Mouse (Mus musculus): ENCODE measurements around the gene Krt8. TPM values are rescaled to one million over a fixed set of nuclear protein-coding genes. Genes with fewer than 3 reads are reported as not detected.

Krt8 gene
- polyA plus RNA-seq, 1 experiment from 2014 or later = 10.2 TPM

- 2% methylated on average over 27 of the region's 28 CpGs for WGBS
- H3K4me2 ChIP-seq = peak within 1 kb of the TSS; percentile 38
- H3K27me3 ChIP-seq (ENCODE audit: control insufficient read depth, insufficient read depth, low read length) = peaks cover 20% of the 10 kb centered on the region
- ATAC-seq (ENCODE audit: low FRiP score) (no peak), DNase-seq (ENCODE audit: low spot score, missing footprints) (peak; percentile 91)
- H3K27ac ChIP-seq (ENCODE audit: low read depth, low read length) = no peak within 1 kb of the TSS
- peak within 1 kb of the TSS; percentile 14 for H3K4me3 ChIP-seq (ENCODE audit: low read depth, low read length)
- peaks cover 10% of the 10 kb centered on the region; the same call in 1 of the 2 replicates for H3K4me1 ChIP-seq (ENCODE audit: control insufficient read depth, insufficient read depth, low read length)
- no peaks in the 10 kb centered on the region for H3K9me3 ChIP-seq (ENCODE audit: control insufficient read depth, low read length)
- H3K36me3 ChIP-seq (ENCODE audit: control insufficient read depth, insufficient read depth, low read length) = no peaks in the 10 kb centered on the region
- peak within 1 kb of the TSS; percentile 40 for H3K9ac ChIP-seq (ENCODE audit: low read length)
These were observed 23.8 kb upstream of the Krt8 start, which contains the start of gene Krt18 for GRCm38 (mm10) chr15:102028040-102028439. Gene Krt18, plus strand, starts transcription at chr15:102028180.

DNA sequence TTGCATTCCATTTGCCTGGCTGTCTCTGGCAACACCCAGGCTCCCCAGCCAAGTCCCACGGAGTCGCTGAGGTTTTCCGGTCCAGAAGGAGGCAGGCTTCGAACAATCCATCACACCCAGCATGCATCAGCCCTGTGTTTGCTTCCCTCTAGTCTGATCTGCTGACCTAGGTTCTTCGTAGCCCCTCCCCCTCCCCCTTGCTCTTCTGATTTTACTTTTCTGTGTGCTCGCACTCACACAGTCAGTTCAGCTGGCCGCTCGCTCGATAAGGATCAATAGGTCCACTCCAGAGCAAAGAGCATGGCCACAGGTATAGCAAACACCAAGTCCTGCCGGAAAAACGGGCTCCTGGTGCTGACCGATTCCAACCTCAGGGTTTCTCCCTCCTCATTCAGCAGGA lies 22.1 kb upstream of the Krt8 start:
- Histone ChIP-seq H3K27ac (ENCODE audit: low read depth, low read length) (no peak overlapping the region), H3K4me1 (ENCODE audit: control insufficient read depth, insufficient read depth, low read length) (peaks cover 10% of the 10 kb centered on the region; the same call in 1 of the 2 replicates), H3K36me3 (ENCODE audit: control insufficient read depth, insufficient read depth, low read length) (no peaks in the 10 kb centered on the region), H3K9ac (ENCODE audit: low read length) (no peak overlapping the region), H3K27me3 (ENCODE audit: control insufficient read depth, insufficient read depth, low read length) (peaks cover 20% of the 10 kb centered on the region), H3K4me3 (ENCODE audit: low read depth, low read length) (no peak overlapping the region), H3K4me2 (no peak overlapping the region), H3K9me3 (ENCODE audit: control insufficient read depth, low read length) (no peaks in the 10 kb centered on the region)
- ATAC-seq (ENCODE audit: low FRiP score) = no peak
- WGBS = 14% methylated on average over 12 of the region's 12 CpGs
- no peak for DNase-seq (ENCODE audit: low spot score, missing footprints)

DNA sequence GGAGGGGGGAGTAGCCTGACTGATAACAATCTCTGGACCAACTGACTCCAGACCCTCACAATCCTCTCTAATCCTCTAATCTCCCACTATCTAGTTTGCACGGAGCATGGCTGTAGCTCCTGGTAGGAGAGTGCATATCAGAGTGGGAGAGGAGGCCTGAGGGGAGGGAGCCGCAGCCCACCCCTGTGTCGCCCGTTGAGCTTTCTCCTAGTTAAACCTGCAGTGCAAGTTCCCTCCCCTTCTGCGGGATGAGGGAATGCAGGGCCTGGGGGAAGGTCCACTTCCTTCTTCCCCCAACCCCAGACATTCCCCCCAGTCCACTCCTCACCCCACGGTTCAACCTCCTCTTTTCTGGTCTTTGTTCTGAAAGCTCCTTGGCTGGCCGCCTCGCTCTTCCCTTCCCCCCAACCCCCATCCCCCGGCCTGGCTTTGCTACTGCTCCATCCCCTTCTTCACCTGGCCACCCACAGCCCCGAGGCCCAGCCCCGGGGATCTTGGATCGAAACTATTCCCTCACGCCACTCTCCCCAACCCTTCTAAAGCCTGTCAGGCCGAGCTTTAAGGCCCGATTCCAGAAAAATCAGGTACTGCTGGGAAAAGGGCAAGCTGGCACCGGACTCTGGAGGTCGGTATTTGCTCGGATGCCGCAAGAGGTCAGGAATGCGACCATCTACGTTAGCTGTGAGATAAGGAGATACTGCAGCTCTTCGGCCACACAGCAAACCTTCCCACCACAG lies 21.0 kb upstream of the Krt8 start:
- ATAC-seq (ENCODE audit: low FRiP score) (0 out of 2 replicates have a peak, but pooled peaks have one; percentile 27), DNase-seq (ENCODE audit: low spot score, missing footprints) (peak; percentile 93)
- H3K36me3 ChIP-seq (ENCODE audit: control insufficient read depth, insufficient read depth, low read length) = no peaks in the 10 kb centered on the region
- peak overlapping the region; percentile 43 for H3K9ac ChIP-seq (ENCODE audit: low read length)
- WGBS = 3% methylated on average over 22 of the region's 22 CpGs
- peaks cover 10% of the 10 kb centered on the region; the same call in 1 of the 2 replicates for H3K4me1 ChIP-seq (ENCODE audit: control insufficient read depth, insufficient read depth, low read length)
- H3K4me2 ChIP-seq = peak overlapping the region; percentile 17; the same call in 1 of the 2 replicates
- H3K27me3 ChIP-seq (ENCODE audit: control insufficient read depth, insufficient read depth, low read length) = peaks cover 20% of the 10 kb centered on the region
- H3K4me3 ChIP-seq (ENCODE audit: low read depth, low read length) = no peak overlapping the region
- no peaks in the 10 kb centered on the region for H3K9me3 ChIP-seq (ENCODE audit: control insufficient read depth, low read length)
- no peak overlapping the region for H3K27ac ChIP-seq (ENCODE audit: low read depth, low read length)

DNA sequence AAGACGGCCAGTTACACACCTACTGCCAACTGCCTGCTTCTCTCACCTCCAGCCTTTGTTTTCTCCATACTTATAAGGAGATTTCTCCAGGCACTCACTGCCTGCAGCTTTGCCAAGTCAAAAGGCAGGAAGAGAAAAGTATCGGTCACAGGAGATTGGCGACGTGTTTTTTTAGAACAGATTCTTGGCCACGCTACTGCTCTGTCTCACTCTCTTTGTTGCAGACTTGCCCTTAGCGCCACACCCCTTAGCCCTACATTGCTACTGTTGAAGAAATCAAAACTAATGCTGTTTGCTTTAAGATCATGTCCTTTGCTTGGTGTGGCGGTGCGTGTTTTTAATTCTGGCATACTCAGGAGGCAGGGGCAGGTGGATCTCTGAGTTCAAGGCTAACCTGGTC lies 19.6 kb upstream of the Krt8 start:
- ATAC-seq (ENCODE audit: low FRiP score) (no peak), DNase-seq (ENCODE audit: low spot score, missing footprints) (no peak)
- Histone ChIP-seq H3K4me1 (ENCODE audit: control insufficient read depth, insufficient read depth, low read length) (peaks cover 10% of the 10 kb centered on the region; the same call in 1 of the 2 replicates), H3K4me2 (no peak overlapping the region), H3K27me3 (ENCODE audit: control insufficient read depth, insufficient read depth, low read length) (peaks cover 20% of the 10 kb centered on the region), H3K27ac (ENCODE audit: low read depth, low read length) (no peak overlapping the region), H3K36me3 (ENCODE audit: control insufficient read depth, insufficient read depth, low read length) (no peaks in the 10 kb centered on the region), H3K9ac (ENCODE audit: low read length) (no peak overlapping the region), H3K4me3 (ENCODE audit: low read depth, low read length) (no peak overlapping the region), H3K9me3 (ENCODE audit: control insufficient read depth, low read length) (no peaks in the 10 kb centered on the region; the same call in 1 of the 2 replicates)
- 79% methylated on average over 8 of the region's 8 CpGs for WGBS

- no peaks in the 10 kb centered on the region for H3K36me3 ChIP-seq (ENCODE audit: control insufficient read depth, insufficient read depth, low read length)
- no peaks in the 10 kb centered on the region; the same call in 1 of the 2 replicates for H3K9me3 ChIP-seq (ENCODE audit: control insufficient read depth, low read length)
- no peak for DNase-seq (ENCODE audit: low spot score, missing footprints)
- H3K4me1 ChIP-seq (ENCODE audit: control insufficient read depth, insufficient read depth, low read length) = peaks cover 10% of the 10 kb centered on the region; the same call in 1 of the 2 replicates
- H3K4me2 ChIP-seq = no peak overlapping the region
- no peak for ATAC-seq (ENCODE audit: low FRiP score)
- H3K27ac ChIP-seq (ENCODE audit: low read depth, low read length) = no peak overlapping the region
- H3K27me3 ChIP-seq (ENCODE audit: control insufficient read depth, insufficient read depth, low read length) = peaks cover 11% of the 10 kb centered on the region
- H3K9ac ChIP-seq (ENCODE audit: low read length) = no peak overlapping the region
- no peak overlapping the region for H3K4me3 ChIP-seq (ENCODE audit: low read depth, low read length)
- 39% methylated on average over 8 of the region's 8 CpGs for WGBS
These were observed 18.2 kb upstream of the Krt8 start for GRCm38 (mm10) chr15:102022481-102022880.

GRCm38 (mm10) chr15:102017918-102018463 lies 13.7 kb upstream of the Krt8 start:
- ATAC-seq (ENCODE audit: low FRiP score) (no peak), DNase-seq (ENCODE audit: low spot score, missing footprints) (no peak)
- 26% methylated on average over 7 of the region's 7 CpGs for WGBS
- H3K4me3 ChIP-seq (ENCODE audit: low read depth, low read length) = no peak overlapping the region
- H3K9ac ChIP-seq (ENCODE audit: low read length) = no peak overlapping the region
- H3K4me2 ChIP-seq = no peak overlapping the region
- H3K9me3 ChIP-seq (ENCODE audit: control insufficient read depth, low read length) = no peaks in the 10 kb centered on the region; the same call in 1 of the 2 replicates
- no peak overlapping the region for H3K27ac ChIP-seq (ENCODE audit: low read depth, low read length)
- no peaks in the 10 kb centered on the region for H3K4me1 ChIP-seq (ENCODE audit: control insufficient read depth, insufficient read depth, low read length)
- no peaks in the 10 kb centered on the region for H3K36me3 ChIP-seq (ENCODE audit: control insufficient read depth, insufficient read depth, low read length)
- H3K27me3 ChIP-seq (ENCODE audit: control insufficient read depth, insufficient read depth, low read length) = no peaks in the 10 kb centered on the region

DNA sequence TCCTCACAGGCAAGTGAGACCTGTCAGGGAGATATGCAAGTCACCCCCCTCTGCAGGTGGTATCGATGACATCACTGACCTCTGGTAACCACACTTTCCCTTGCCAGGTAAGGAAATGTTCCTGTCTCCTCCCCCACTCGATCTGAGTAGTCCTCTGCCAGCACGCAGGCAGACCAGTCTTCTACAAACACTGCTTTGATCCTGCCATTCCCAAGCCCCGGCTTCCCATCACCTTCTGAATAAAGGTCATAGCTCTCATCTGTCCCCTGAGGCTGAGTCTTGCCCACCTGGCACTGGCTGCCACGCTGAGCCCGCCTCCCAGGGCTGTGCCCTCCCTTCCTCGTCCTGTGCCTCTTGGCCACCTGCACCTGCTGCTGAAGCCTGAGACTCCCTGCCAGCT lies 12.5 kb upstream of the Krt8 start:
- H3K27ac ChIP-seq (ENCODE audit: low read depth, low read length) = no peak overlapping the region
- 32% methylated on average over 7 of the region's 7 CpGs for WGBS
- no peaks in the 10 kb centered on the region for H3K36me3 ChIP-seq (ENCODE audit: control insufficient read depth, insufficient read depth, low read length)
- no peaks in the 10 kb centered on the region for H3K27me3 ChIP-seq (ENCODE audit: control insufficient read depth, insufficient read depth, low read length)
- no peak overlapping the region for H3K4me3 ChIP-seq (ENCODE audit: low read depth, low read length)
- no peaks in the 10 kb centered on the region; the same call in 1 of the 2 replicates for H3K9me3 ChIP-seq (ENCODE audit: control insufficient read depth, low read length)
- no peaks in the 10 kb centered on the region for H3K4me1 ChIP-seq (ENCODE audit: control insufficient read depth, insufficient read depth, low read length)
- H3K9ac ChIP-seq (ENCODE audit: low read length) = no peak overlapping the region
- no peak for DNase-seq (ENCODE audit: low spot score, missing footprints)
- no peak for ATAC-seq (ENCODE audit: low FRiP score)
- no peak overlapping the region for H3K4me2 ChIP-seq

DNA sequence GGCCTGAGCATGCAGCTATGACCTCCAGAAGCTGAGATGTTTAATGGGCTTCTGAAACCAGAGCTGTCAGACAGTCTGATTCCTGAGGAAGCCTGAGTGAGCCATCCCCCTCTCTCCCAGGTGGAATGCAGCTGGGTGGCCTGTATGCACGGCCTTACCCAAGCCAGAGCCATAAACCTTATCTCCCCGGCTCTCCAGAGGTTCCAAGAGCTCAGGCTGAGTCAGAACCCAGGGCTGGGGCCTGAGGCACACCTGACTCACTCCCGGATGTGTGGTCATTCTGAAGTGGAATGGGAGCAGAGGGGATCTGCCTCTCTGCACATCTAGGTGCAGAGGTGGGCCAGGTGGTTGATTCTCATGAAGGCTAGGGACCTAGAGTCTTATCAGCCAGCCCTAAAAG lies 11.8 kb upstream of the Krt8 start:
- ATAC-seq (ENCODE audit: low FRiP score) (no peak), DNase-seq (ENCODE audit: low spot score, missing footprints) (no peak)
- H3K27me3 ChIP-seq (ENCODE audit: control insufficient read depth, insufficient read depth, low read length) = no peaks in the 10 kb centered on the region
- no peaks in the 10 kb centered on the region; the same call in 1 of the 2 replicates for H3K9me3 ChIP-seq (ENCODE audit: control insufficient read depth, low read length)
- H3K27ac ChIP-seq (ENCODE audit: low read depth, low read length) = no peak overlapping the region
- no peaks in the 10 kb centered on the region for H3K4me1 ChIP-seq (ENCODE audit: control insufficient read depth, insufficient read depth, low read length)
- H3K4me3 ChIP-seq (ENCODE audit: low read depth, low read length) = no peak overlapping the region
- no peak overlapping the region for H3K9ac ChIP-seq (ENCODE audit: low read length)
- H3K4me2 ChIP-seq = no peak overlapping the region
- no peaks in the 10 kb centered on the region for H3K36me3 ChIP-seq (ENCODE audit: control insufficient read depth, insufficient read depth, low read length)
- WGBS = 57% methylated on average over 3 of the region's 3 CpGs

DNA sequence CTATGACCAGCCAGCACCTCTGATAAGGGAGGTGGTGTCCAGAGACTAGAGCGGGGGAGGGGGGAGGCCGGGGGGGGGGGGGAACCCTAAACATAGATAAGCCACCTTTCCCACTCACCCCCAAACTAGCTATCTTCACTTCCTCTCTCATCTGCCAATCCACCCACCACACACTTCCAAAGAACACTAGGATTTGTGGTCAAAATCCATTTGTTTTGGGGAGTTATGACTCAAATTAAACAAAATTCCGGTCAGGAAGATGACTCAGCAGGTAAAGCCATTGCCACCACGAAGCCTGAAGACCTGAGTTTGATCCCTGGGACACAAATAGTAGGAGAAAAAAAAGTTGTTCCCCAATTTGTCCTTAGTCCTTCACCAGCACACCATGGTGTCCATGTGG lies 10.6 kb upstream of the Krt8 start:
- no peak for ATAC-seq (ENCODE audit: low FRiP score)
- WGBS = 67% methylated on average over 3 of the region's 4 CpGs
- no peak overlapping the region for H3K4me3 ChIP-seq (ENCODE audit: low read depth, low read length)

More for the DNA sequence above, 10.6 kb upstream of the Krt8 start:
- no peaks in the 10 kb centered on the region; the same call in 1 of the 2 replicates for H3K9me3 ChIP-seq (ENCODE audit: control insufficient read depth, low read length)
- no peaks in the 10 kb centered on the region for H3K4me1 ChIP-seq (ENCODE audit: control insufficient read depth, insufficient read depth, low read length)
- H3K4me2 ChIP-seq = no peak overlapping the region
- H3K9ac ChIP-seq (ENCODE audit: low read length) = no peak overlapping the region
- no peaks in the 10 kb centered on the region for H3K27me3 ChIP-seq (ENCODE audit: control insufficient read depth, insufficient read depth, low read length)
- H3K27ac ChIP-seq (ENCODE audit: low read depth, low read length) = no peak overlapping the region
- H3K36me3 ChIP-seq (ENCODE audit: control insufficient read depth, insufficient read depth, low read length) = no peaks in the 10 kb centered on the region
- no peak for DNase-seq (ENCODE audit: low spot score, missing footprints)

All from midbrain, embryonic 11.5 days (tissue).